Mouse (Mus musculus) left cerebral cortex, postnatal 4 days (tissue): ENCODE measurements at regions not wholly inside any gene's neighbourhood (a gene's known extent, or its start where the extent isn't known, plus 50 kb on each side); places are given as distances from the start of the nearest gene placed in this dataset.

Experiments
- DNase-seq: peaks from one replicate; pipeline ENCODE4 v3.0.0-alpha.2; 2022
- intact Hi-C: fragments of 180-260 bp; cut with DNase I; formaldehyde crosslinking; loops from one replicate; pipeline ENCODE4 v1.15.1; 2025

- no peak for DNase-seq
- intact Hi-C loops, result no loop called here
Observed at GRCm38 (mm10) chr17:79798361-79798760, 83.5 kb upstream of the Cyp1b1 start.

- DNase-seq, result no peak
- intact Hi-C loops, result no loop called here
Observed at GRCm38 (mm10) chr17:79790166-79790565, 75.3 kb upstream of the Cyp1b1 start.

- no peak for DNase-seq
Observed at GRCm38 (mm10) chr17:79787201-79787600, 72.3 kb upstream of the Cyp1b1 start.

GRCm38 (mm10) chr17:79786691-79787090 is 71.8 kb upstream of the Cyp1b1 start:
- intact Hi-C loops, result no loop called here
- no peak for DNase-seq

More at GRCm38 (mm10) chr17:79787201-79787600, 72.3 kb upstream of the Cyp1b1 start:
- intact Hi-C loops, result no loop called here

GRCm38 (mm10) chr17:79786270-79786669 is 71.4 kb upstream of the Cyp1b1 start:
- DNase-seq, result no peak

GRCm38 (mm10) chr17:79784256-79784870 is 69.5 kb upstream of the Cyp1b1 start:
- intact Hi-C loops, result no loop called here
- no peak for DNase-seq

More at GRCm38 (mm10) chr17:79786270-79786669, 71.4 kb upstream of the Cyp1b1 start:
- intact Hi-C loops, result no loop called here

GRCm38 (mm10) chr17:79781733-79782663 is 67.1 kb upstream of the Cyp1b1 start:
- intact Hi-C loops, result no loop called here

GRCm38 (mm10) chr17:79781262-79781661 is 66.4 kb upstream of the Cyp1b1 start:
- no peak for DNase-seq
- intact Hi-C loops, result no loop called here

More at GRCm38 (mm10) chr17:79781733-79782663, 67.1 kb upstream of the Cyp1b1 start:
- no peak for DNase-seq

GRCm38 (mm10) chr17:79777874-79778395 is 63.1 kb upstream of the Cyp1b1 start:
- intact Hi-C loops, result no loop called here
- no peak for DNase-seq

GRCm38 (mm10) chr17:79776177-79776576 is 61.3 kb upstream of the Cyp1b1 start:
- intact Hi-C loops, result no loop called here
- DNase-seq, result no peak

- no peak for DNase-seq
- intact Hi-C loops, result no loop called here
Observed at GRCm38 (mm10) chr17:79775216-79775615, 60.4 kb upstream of the Cyp1b1 start.

GRCm38 (mm10) chr17:79774291-79774690 is 59.4 kb upstream of the Cyp1b1 start:
- DNase-seq, result no peak
- intact Hi-C loops, result no loop called here

GRCm38 (mm10) chr17:79772219-79772618 is 57.4 kb upstream of the Cyp1b1 start:
- intact Hi-C loops, result no loop called here
- no peak for DNase-seq

GRCm38 (mm10) chr17:79771727-79772126 is 56.9 kb upstream of the Cyp1b1 start:
- no peak for DNase-seq
- intact Hi-C loops, result no loop called here

GRCm38 (mm10) chr17:79770911-79771310 is 56.0 kb upstream of the Cyp1b1 start:
- no peak for DNase-seq
- intact Hi-C loops, result no loop called here

- no peak for DNase-seq
- intact Hi-C loops, result no loop called here
Observed at GRCm38 (mm10) chr17:79769824-79770223, 55.0 kb upstream of the Cyp1b1 start.

- intact Hi-C loops, result no loop called here
- DNase-seq, result no peak
Observed at GRCm38 (mm10) chr17:79768080-79768479, 53.2 kb upstream of the Cyp1b1 start.

- intact Hi-C loops, result no loop called here
- DNase-seq, result peak; percentile 46
Observed at GRCm38 (mm10) chr17:79765061-79765794, 50.4 kb upstream of the Cyp1b1 start.
